Comparison of ENCODE assay signal across 8 mouse cellular contexts in genomic region chr15:74169331-74169730, GRCm38 (mm10).
"Had no signal": no experiment of that assay in that cellular context is flagged by ENCODE, and none has a peak within 500 bp of the region (broad histone marks: within the 10 kb centered on the region; RNA-seq: fewer than 3 reads in every experiment).

No protein-coding gene starts in this region.

- DNase-seq: liver, postnatal 0 days; lung, adult 2 months; lung, postnatal 14 days; lung, postnatal 36 days; right cerebral cortex, postnatal 14 days; thymus, adult 2 months; thymus, postnatal 25 days; thymus, postnatal 4 days had no signal
